Mouse (Mus musculus): ENCODE measurements around the gene Amd1.

The Amd1 gene

GRCm38 (mm10) chr10:40301181-40302075 lies 558 bp downstream of the Amd1 start:
- DNase-seq, result peak; percentile 64

DNA sequence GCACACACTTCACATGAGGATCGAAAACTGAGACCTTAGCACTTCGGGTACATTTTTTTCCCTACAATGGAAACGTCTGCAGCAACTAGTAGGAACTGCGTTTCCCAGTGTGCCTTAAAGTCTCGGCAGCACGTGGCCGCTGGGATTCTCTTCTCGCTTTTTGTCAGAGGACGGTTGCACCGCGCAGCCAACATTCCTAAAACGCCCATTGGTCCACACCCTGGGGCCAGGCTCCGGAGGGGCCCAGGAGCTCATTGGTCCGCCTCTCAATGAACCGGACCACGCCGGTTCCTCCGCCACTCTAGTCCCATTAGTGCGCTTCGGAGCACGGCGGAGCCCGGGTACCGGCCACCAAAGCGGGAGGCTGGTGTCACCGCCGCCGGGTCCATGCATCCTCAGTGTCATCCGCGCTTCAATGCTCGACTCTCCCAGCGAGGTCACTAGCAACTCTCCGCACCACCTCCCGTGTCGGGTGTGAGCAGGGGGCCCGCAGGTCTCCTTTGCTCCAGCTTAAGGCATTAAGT lies 1.3 kb downstream of the Amd1 start:
- peak; percentile 58 for DNase-seq

DNA sequence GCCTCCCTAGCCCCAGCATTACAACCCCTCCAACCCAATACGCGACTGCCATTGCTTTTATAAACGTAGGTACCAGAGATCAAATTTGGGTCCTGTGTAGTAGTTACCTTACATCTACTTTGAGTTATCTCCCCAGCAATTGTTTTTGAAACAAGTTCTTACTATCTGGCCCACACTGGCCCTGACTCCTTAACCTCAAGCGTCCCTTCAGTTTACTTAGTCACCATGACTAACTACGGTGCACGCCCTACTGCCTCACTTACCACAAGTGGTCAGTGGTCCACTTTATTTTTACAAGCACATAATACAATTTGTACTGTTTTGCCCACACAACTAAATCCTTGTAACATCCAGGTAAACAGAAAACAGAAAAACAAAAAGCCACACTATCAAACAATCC lies 9.3 kb downstream of the Amd1 start:
- no peak for DNase-seq

GRCm38 (mm10) chr10:40286767-40287166 lies 15.2 kb downstream of the Amd1 start:
- DNase-seq, result no peak

DNA sequence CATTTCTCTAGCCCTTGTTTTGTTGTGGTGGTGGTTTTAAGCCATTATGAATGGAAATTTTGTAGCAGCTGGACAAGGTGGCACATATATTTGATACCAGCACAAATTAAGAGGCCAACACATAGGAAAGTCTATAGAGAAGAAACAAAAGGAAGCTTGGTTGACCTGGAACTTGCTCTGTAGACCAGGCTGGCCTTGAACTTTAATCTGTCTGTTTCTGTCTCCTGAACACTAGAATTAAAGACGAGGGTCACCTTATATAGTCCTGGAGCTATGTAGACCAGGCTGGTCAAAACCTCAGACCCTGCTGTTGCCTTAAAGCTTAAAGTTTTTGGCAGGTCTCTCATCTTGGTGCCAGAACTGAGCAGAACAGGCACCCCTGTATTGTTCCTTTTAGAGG lies 16.4 kb downstream of the Amd1 start:
- no peak for DNase-seq

DNA sequence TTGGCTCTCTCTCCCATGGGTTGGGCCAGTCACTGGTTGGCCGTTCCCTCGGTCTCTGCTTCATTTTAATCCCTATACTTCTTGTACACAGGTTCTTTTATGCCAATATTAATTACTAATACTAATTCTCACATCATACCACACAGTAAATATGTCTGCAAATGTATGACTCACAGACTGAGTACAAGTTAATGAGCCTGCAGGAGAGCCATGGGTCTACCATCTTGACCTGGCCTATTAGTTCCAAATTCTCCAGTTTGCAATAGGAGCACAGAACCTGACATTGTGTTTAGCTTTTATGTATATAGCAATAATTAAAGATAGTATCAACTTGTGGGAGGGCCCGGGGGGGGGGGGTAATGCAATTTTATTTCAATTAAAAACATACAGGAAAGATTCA lies 17.0 kb downstream of the Amd1 start:
- DNase-seq, result no peak

- no peak for DNase-seq
Observed at GRCm38 (mm10) chr10:40284179-40284831, 17.7 kb downstream of the Amd1 start.

- no peak for DNase-seq
Observed at GRCm38 (mm10) chr10:40283636-40284035, 18.4 kb downstream of the Amd1 start.

DNA sequence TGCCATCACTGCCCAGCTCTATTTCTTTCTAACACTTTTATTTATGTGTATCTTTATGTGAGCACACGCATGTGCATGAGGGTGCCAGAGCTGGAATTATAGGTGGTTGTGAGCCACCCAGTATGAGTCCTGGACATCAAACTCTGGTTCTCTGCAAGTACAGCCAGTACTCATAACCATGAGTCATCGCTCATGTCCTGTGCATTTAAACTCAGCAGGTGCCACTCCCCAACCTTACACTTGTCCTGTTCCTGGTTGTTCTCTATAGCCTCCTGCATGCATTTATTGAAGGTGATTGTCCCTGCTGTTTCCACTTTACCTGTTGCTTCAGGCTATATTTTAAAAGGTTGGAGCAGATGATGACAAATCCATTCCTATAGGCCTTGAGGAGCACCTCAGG lies 20.4 kb downstream of the Amd1 start:
- no peak for DNase-seq

DNA sequence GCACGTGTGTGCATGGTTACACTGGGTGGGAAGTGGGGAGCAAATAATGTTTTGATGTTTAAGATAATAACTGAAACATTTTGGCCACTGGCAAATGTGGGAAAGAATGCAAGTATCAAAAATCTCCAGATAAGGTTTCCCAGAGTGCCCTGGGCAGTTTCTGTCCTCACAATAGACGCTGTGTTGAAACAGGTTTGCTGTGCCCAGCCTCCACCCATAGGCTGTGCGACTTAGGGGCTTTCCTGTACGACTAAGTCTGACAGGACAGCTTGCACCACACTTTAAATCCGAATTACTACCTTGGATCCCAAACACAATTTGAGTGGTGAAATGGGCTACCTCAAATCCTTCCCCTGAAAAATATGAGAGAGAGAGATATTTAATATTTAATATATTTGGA lies 23.7 kb downstream of the Amd1 start:
- no peak for DNase-seq

GRCm38 (mm10) chr10:40275991-40276390 lies 26.0 kb downstream of the Amd1 start:
- DNase-seq, result no peak

- no peak for DNase-seq
Observed at GRCm38 (mm10) chr10:40273938-40274337, 28.0 kb downstream of the Amd1 start.

GRCm38 (mm10) chr10:40271216-40271615 lies 30.8 kb downstream of the Amd1 start:
- DNase-seq, result no peak

- DNase-seq, result no peak
Observed at GRCm38 (mm10) chr10:40264920-40265319, 37.1 kb downstream of the Amd1 start.

- DNase-seq, result no peak
Observed at GRCm38 (mm10) chr10:40263691-40264090, 38.3 kb downstream of the Amd1 start.

DNA sequence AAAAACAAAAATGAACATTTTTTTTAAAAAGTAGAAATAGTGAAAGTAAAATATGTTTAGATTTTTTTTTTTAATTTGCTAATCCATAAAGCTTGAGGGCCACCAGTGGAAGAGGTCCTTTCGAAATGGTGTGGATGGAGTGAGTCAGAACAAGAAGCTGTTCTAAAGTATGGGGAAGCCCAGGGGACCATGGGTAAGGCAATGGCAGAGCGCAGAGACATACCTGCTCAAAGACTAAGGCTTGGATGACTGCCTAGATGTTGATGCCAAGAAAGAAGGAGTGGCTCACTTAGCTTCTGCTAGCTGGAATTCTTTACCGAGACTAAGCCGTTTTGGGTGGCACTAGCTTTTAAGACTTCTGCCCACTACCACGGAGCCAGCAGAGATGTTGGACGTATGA lies 39.8 kb downstream of the Amd1 start:
- no peak for DNase-seq

DNA sequence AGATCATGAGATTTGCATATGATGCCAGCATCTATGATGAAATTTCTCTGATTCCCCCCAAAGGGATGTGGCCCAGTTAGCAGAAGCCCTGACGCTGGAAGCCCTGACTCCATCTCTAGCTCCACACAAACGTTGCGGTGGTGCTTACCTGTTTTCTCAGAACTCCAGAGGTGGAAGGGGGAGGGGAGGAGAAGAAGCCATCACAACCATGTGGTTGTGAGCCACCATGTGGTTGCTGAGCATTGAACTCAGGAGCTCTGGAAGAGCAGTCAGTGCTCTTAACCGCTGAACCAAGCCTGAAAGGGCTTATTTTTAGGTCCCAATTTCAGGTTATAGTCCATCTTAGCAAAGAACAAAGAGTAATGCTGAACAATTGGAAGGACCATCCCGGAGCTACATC lies 41.7 kb downstream of the Amd1 start:
- DNase-seq, result no peak

DNA sequence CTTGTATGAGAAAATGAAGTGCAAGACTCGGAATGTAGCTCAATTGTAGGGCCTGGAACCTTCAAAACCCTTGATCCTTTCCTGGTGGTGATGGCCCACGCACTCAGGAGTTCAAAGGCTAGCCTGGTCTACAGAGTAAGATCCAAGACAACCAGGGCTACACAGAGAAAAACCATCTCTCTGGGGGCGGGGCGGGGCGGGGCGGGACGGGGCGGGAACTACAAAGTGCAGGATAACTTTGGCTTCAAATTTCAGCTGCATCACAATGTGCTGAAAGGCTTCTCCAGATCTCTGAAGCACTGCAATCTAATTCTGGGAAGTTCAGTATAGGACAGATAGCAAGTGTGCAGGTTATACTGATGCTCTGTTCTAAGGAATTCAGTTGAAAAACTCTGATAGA lies 42.4 kb downstream of the Amd1 start:
- DNase-seq, result no peak

- DNase-seq, result peak; percentile 54
Observed at GRCm38 (mm10) chr10:40258976-40259375, 43.0 kb downstream of the Amd1 start.

- peak; percentile 85 for DNase-seq
Observed at GRCm38 (mm10) chr10:40258401-40258966, 43.5 kb downstream of the Amd1 start.

- DNase-seq, result peak; percentile 94
Observed at GRCm38 (mm10) chr10:40257414-40258255, 44.4 kb downstream of the Amd1 start, which contains the start of gene Gtf3c6. Gtf3c6 (minus strand) TSS chr10:40258108.

GRCm38 (mm10) chr10:40256716-40257115 lies 45.3 kb downstream of the Amd1 start:
- peak; percentile 69 for DNase-seq

GRCm38 (mm10) chr10:40250969-40251368 lies 51.0 kb downstream of the Amd1 start:
- DNase-seq, result no peak

Data from thymus, postnatal 14 days (tissue).